ENCODE assay signal across 8 mouse cellular contexts in genomic region chr2:32259657-32260417, GRCm38 (mm10). TPM values are rescaled to one million over a fixed set of nuclear protein-coding genes. Genes with fewer than 3 reads are reported as not detected.
DNase-seq lines count a peak whose midpoint lies in the region; ATAC-seq lines count a peak whose summit lies in the region.

Gene Uck1, minus strand, starts transcription at chr2:32260159.

- H3K4me1 ChIP-seq in intestine, embryonic 14.5 days (replicated peaks; ENCODE audit: control insufficient read depth, insufficient read depth, low read length): peaks cover 7% of the 10 kb centered on the region

- peaks cover 33% of the 10 kb centered on the region for H3K36me3 ChIP-seq in intestine, embryonic 14.5 days (ENCODE audit: control insufficient read depth, insufficient read depth, low read length)

- peak within 1 kb of the TSS; percentile 68 for H3K4me2 ChIP-seq in intestine, embryonic 14.5 days (ENCODE audit: low read length)

- DNase-seq in adipocyte (ENCODE audit: low spot score): peak; percentile 91
- DNase-seq in embryo, embryonic 10 days (ENCODE audit: low spot score): peak; percentile 97
- DNase-seq in gastrocnemius, postnatal 25 days: peak; percentile 86
- peak; percentile 90 for DNase-seq in intestine, embryonic 14.5 days (ENCODE audit: low spot score)
- peak; percentile 87 to 91 for DNase-seq in left cerebral cortex, postnatal 14 days (ENCODE audit: low spot score in 2 of 2)
- DNase-seq in mesoderm, embryonic 11.5 days (ENCODE audit: low read depth, low spot score): peak; percentile 96
- DNase-seq in right cerebral cortex, postnatal 36 days (ENCODE audit: low spot score in 2 of 2): peak; percentile 87
- DNase-seq in yolk sac, embryonic 10.5 days (ENCODE audit: low spot score): peak; percentile 91

- H3K27ac ChIP-seq in intestine, embryonic 14.5 days (ENCODE audit: low read depth): peak within 1 kb of the TSS; percentile 69; the same call in 1 of the 2 replicates

- no peaks in the 10 kb centered on the region for H3K27me3 ChIP-seq in intestine, embryonic 14.5 days (replicated peaks; ENCODE audit: control insufficient read depth, insufficient read depth, low read length)

- H3K4me3 ChIP-seq in intestine, embryonic 14.5 days (ENCODE audit: low read depth, low read length): peak within 1 kb of the TSS; percentile 94

- no peaks in the 10 kb centered on the region for H3K9me3 ChIP-seq in intestine, embryonic 14.5 days (ENCODE audit: control insufficient read depth, low read length)

- peak; percentile 93 for ATAC-seq in intestine, embryonic 14.5 days (replicated peaks; ENCODE audit: low FRiP score, low TSS enrichment, low read depth)

- intact Hi-C loops in left cerebral cortex, postnatal 14 days (cut with DNase I): no loop called here

- under 1% methylated on average over 59 of the region's 59 CpGs for WGBS in intestine, embryonic 14.5 days

- H3K9ac ChIP-seq in intestine, embryonic 14.5 days (ENCODE audit: low read length): peak within 1 kb of the TSS; percentile 77

RNA-seq across cellular contexts. Expression of gene Uck1, which starts in this region (rescaled TPM):
- 10 to 100 TPM; 12.0 to 13.0 TPM for total RNA-seq in gastrocnemius, postnatal 25 days (2021)
- 61.8 and 65.8 TPM in 2 replicates for polyA plus RNA-seq in intestine, embryonic 14.5 days (2014; fragmentation: Nextera tagmentation; extraction: Ambion mirVana)
- 10 to 100 TPM; 57.5 to 64.7 TPM for total RNA-seq in left cerebral cortex, postnatal 14 days (2021)

Comparison
In these comparisons a context has a peak if more than half of its experiments do, and no peak if none do; other contexts are left out.
1. Peak in every context shown above with its lines: DNase-seq, ATAC-seq, H3K4me3 ChIP-seq and H3K27ac ChIP-seq.
2. RNA of gene Uck1 (total RNA-seq): 57.5 to 64.7 TPM in left cerebral cortex, postnatal 14 days; 12.0 to 13.0 TPM in gastrocnemius, postnatal 25 days; every median in the first group is over 4 times any median in the second.